Mouse (Mus musculus) midbrain, postnatal 0 days (tissue): ENCODE data around the gene Ccdc141. TPM values are rescaled to one million over a fixed set of nuclear protein-coding genes. Genes with fewer than 3 reads are reported as not detected.

Experiments
- ATAC-seq: fragments of 200-750 bp; cut with Nextera tagmentation; 2 replicates; pipeline ENCODE4 v1.8.0; 2017; ENCODE audit warnings: moderate number of reproducible peaks, mild to moderate bottlenecking, moderate TSS enrichment, moderate library complexity; ENCODE audit not compliant: low FRiP score
- DNase-seq: peaks from one replicate; pipeline ENCODE4 v3.0.0-alpha.2; 2015; ENCODE audit warnings: low spot score
- H3K27ac ChIP-seq: fragments of 300-500 bp; sonication (generic); 2 replicates; pipeline ENCODE4 v1.5.1; 2014; ENCODE audit warnings: low read depth, mild to moderate bottlenecking, low read length, mixed read lengths
- H3K27me3 ChIP-seq: fragments of 300-500 bp; sonication (generic); 2 replicates; pipeline ENCODE4 v1.6.1; 2014; ENCODE audit warnings: low read length, control low read depth, mixed read lengths; ENCODE audit not compliant: insufficient read depth
- H3K36me3 ChIP-seq: fragments of 300-500 bp; sonication (generic); 2 replicates; pipeline ENCODE4 v1.6.1; 2014; ENCODE audit warnings: low read length, control low read depth, mixed read lengths; ENCODE audit not compliant: insufficient read depth
- H3K4me1 ChIP-seq: fragments of 300-500 bp; sonication (generic); 2 replicates; pipeline ENCODE4 v1.6.1; 2014; ENCODE audit warnings: mild to moderate bottlenecking, control low read depth, antibody characterized with exemption, low read length, mixed read lengths; ENCODE audit not compliant: insufficient read depth
- H3K4me2 ChIP-seq: fragments of 300-500 bp; sonication (generic); 2 replicates; pipeline ENCODE4 v1.6.1; 2014; ENCODE audit warnings: low read depth, mild to moderate bottlenecking, low read length, mixed read lengths; ENCODE audit not compliant: poor library complexity, severe bottlenecking
- H3K4me3 ChIP-seq: fragments of 300-500 bp; sonication (generic); 2 replicates; pipeline ENCODE4 v1.5.1; 2014; ENCODE audit warnings: low read depth, mild to moderate bottlenecking, low read length, moderate library complexity
- H3K9ac ChIP-seq: fragments of 300-500 bp; sonication (generic); replicated peaks from 2 replicates; pipeline ENCODE4 v1.6.1; 2014; ENCODE audit warnings: mild to moderate bottlenecking, low read length, moderate library complexity, mixed read lengths; ENCODE audit not compliant: poor library complexity, severe bottlenecking
- H3K9me3 ChIP-seq: fragments of 300-500 bp; sonication (generic); 2 replicates; pipeline ENCODE4 v1.6.1; 2016; ENCODE audit warnings: low read length, control low read depth
- CTCF ChIP-seq: IDR thresholded peaks from 2 replicates; pipeline ENCODE4 v1.5.1; 2016; ENCODE audit warnings: antibody characterized with exemption, mild to moderate bottlenecking
- WGBS: fragments of 180-500 bp; shearing (Covaris S2); extraction: QIAGEN DNeasy Blood & Tissue Kit; methylation state at CpG from one replicate; pipeline ENCODE4 v1.1.7; 2014; 5-methylcytosine and 5-hydroxymethylcytosine counted together
- polyA plus RNA-seq: library from polyadenylated mRNA; unstranded; fragments of >200 nt; fragmentation: Nextera tagmentation; extraction: Ambion mirVana; gene quantifications from 2 replicates; pipeline ENCODE4 v1.2.1, GENCODE M21; 2015
- total RNA-seq: library from RNA; depleted of rRNA; stranded (reverse); fragments of >200 nt; gene quantifications from 2 replicates; pipeline ENCODE4 v1.2.3, GENCODE M21; 2014

Ccdc141 gene
- total and polyA plus RNA-seq, 2 experiments from 2014 or later = 7.1 to 7.9 TPM

DNA sequence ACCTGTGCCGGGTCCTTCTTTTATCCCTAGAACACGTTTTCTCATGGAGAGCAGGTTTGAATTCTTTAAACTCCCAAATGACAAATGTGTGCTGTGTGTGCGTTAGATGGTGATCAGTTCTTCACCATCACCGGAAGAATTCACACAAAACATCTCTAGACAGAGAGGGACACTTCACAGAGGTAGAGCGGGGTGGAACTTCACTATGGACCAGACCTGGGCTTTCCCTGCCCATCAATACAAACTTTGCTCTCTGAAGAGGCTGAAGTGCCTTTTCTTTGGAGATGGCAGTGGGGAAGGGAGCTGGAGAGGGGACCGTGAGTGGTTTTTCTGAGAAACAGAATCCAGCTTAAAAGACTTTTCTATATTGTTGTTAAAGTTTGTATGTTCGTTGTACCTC is 1.7 kb downstream of the Ccdc141 start:
- H3K4me3 ChIP-seq = no peak overlapping the region
- H3K4me2 ChIP-seq = no peak overlapping the region
- ATAC-seq (no peak), DNase-seq (no peak)
- 94% methylated on average over 7 of the region's 7 CpGs for WGBS
- no peak overlapping the region for H3K27ac ChIP-seq
- H3K9me3 ChIP-seq = no peaks in the 10 kb centered on the region
- no peak overlapping the region for H3K9ac ChIP-seq
- H3K4me1 ChIP-seq = peaks cover 15% of the 10 kb centered on the region; the same call in 1 of the 2 replicates
- TF ChIP-seq CTCF = no peak
- H3K36me3 ChIP-seq = no peaks in the 10 kb centered on the region
- no peaks in the 10 kb centered on the region for H3K27me3 ChIP-seq

- Histone ChIP-seq H3K4me2 (no peak overlapping the region), H3K4me3 (no peak overlapping the region), H3K9ac (no peak overlapping the region), H3K4me1 (peaks cover 15% of the 10 kb centered on the region; the same call in 1 of the 2 replicates), H3K36me3 (no peaks in the 10 kb centered on the region), H3K27me3 (no peaks in the 10 kb centered on the region), H3K9me3 (no peaks in the 10 kb centered on the region), H3K27ac (no peak overlapping the region)
- 88% methylated on average over 13 of the region's 13 CpGs for WGBS
- DNase-seq (no peak), ATAC-seq (no peak)
- no peak for TF ChIP-seq CTCF
Measured at GRCm38 (mm10) chr2:77168081-77168685, 2.3 kb downstream of the Ccdc141 start.

DNA sequence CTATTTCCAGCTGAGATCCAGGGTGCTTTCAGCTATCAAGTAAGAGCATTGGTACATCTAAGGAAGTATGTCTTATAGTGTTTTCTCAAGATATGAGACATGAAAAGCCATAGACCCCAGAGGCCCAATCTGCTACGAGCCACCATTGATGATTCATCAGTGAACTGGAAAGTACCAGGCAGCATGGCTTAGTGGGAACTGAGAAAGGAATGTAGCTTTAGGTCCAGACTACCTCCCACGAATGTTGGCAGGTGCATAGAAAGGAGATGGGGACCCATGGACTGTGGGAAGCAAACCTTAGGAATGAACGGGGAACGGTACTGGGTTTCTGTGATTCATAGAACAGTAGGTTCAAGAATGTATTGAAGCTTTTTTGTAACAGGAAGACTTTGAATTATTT is 4.1 kb downstream of the Ccdc141 start:
- Histone ChIP-seq H3K36me3 (no peaks in the 10 kb centered on the region), H3K9ac (no peak overlapping the region), H3K4me1 (peaks cover 5% of the 10 kb centered on the region; the same call in 1 of the 2 replicates), H3K4me2 (no peak overlapping the region), H3K9me3 (no peaks in the 10 kb centered on the region), H3K27ac (no peak overlapping the region), H3K4me3 (no peak overlapping the region), H3K27me3 (no peaks in the 10 kb centered on the region)
- TF ChIP-seq CTCF = no peak
- DNase-seq (no peak), ATAC-seq (no peak)
- 79% methylated on average over 4 of the region's 4 CpGs for WGBS

DNA sequence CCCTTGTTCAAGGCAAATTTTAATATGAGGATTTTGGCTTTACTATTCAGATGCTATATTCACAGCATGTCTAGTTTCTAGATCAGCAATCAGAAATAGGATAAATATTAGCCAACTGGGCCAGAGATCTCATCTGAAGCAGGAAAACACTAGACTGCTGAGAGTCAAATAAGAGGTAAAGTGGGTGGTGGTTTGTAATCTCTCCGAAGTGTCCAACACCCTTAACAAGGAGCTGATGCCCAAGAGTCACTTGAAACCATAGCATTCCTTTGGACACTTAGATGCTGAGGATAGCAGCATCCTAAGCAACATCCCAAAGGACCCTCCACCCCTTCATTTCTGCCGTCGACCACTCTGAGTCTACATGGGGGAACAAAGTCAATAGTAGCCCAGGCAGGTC is 5.8 kb downstream of the Ccdc141 start:
- Histone ChIP-seq H3K36me3 (no peaks in the 10 kb centered on the region), H3K9me3 (no peaks in the 10 kb centered on the region), H3K4me3 (no peak overlapping the region), H3K27me3 (no peaks in the 10 kb centered on the region), H3K27ac (no peak overlapping the region), H3K4me2 (no peak overlapping the region), H3K9ac (no peak overlapping the region), H3K4me1 (no peaks in the 10 kb centered on the region)
- DNase-seq (no peak), ATAC-seq (no peak)
- WGBS = 87% methylated on average over 3 of the region's 3 CpGs
- TF ChIP-seq CTCF = no peak

DNA sequence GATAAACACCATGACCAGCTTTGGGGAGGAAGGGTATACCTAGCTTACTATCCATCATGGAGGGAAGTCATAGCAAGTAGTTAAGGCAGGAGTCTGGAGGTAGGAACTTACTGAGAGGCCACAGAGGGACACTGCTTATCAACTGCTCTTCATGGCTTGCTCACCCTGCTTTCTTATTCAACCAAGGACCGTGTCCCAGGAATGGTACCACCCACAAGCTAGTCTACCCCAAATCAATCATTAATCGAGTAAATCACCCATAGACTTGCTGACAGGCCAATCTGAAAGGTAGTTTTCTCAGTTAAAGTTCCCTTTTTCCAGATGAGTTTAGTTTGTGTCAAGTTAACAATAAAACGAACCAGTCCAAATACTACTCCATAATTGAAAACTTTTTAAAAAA is 7.1 kb downstream of the Ccdc141 start:
- 93% methylated on average over 3 of the region's 3 CpGs for WGBS
- ATAC-seq (no peak), DNase-seq (no peak)
- no peaks in the 10 kb centered on the region for H3K4me1 ChIP-seq
- no peak overlapping the region for H3K9ac ChIP-seq
- no peaks in the 10 kb centered on the region for H3K36me3 ChIP-seq
- H3K4me3 ChIP-seq = no peak overlapping the region
- no peak overlapping the region for H3K27ac ChIP-seq
- H3K27me3 ChIP-seq = no peaks in the 10 kb centered on the region
- no peak for TF ChIP-seq CTCF
- H3K9me3 ChIP-seq = no peaks in the 10 kb centered on the region
- no peak overlapping the region for H3K4me2 ChIP-seq

DNA sequence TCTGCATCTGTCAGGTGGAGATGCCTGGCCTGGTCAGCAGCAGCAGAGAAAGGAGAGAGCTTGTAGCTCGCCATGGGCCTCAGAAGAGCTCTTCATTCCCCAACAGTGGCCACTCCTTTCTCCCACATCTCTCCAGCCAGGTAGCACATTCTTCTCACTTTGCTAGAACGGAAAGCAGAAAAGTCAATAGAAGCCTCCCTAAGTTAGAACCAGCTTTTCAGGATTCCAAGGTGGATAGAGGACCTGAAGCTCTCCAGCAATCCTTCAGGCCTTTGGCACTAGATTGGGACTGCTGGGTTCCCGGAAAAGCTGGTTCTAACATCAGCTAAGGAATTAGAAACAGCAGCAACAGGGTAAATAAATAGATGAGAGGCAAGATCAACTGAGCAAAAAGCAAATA is 8.3 kb downstream of the Ccdc141 start:
- Histone ChIP-seq H3K4me1 (no peaks in the 10 kb centered on the region), H3K4me2 (no peak overlapping the region), H3K36me3 (no peaks in the 10 kb centered on the region), H3K27me3 (no peaks in the 10 kb centered on the region), H3K9me3 (no peaks in the 10 kb centered on the region), H3K9ac (no peak overlapping the region), H3K27ac (no peak overlapping the region), H3K4me3 (no peak overlapping the region)
- TF ChIP-seq CTCF = no peak
- DNase-seq (no peak), ATAC-seq (no peak)
- 89% methylated on average over 3 of the region's 3 CpGs for WGBS
